Mouse (Mus musculus) hindbrain, embryonic 15.5 days (tissue): ENCODE measurements at regions not wholly inside any gene's neighbourhood (a gene's known extent, or its start where the extent isn't known, plus 50 kb on each side); places are given as distances from the start of the nearest gene placed in this dataset.

ENCODE experiments used
- ATAC-seq: fragments of 200-750 bp; cut with Nextera tagmentation; 2 replicates; pipeline ENCODE4 v1.8.0; 2017; ENCODE audit warnings: low read depth, moderate number of reproducible peaks, moderate TSS enrichment; ENCODE audit not compliant: low FRiP score
- H3K27ac ChIP-seq: fragments of 300-500 bp; sonication (generic); replicated peaks from 2 replicates; pipeline ENCODE4 v1.5.1; 2015; ENCODE audit warnings: mild to moderate bottlenecking, inconsistent platforms
- H3K27me3 ChIP-seq: fragments of 300-500 bp; sonication (generic); 2 replicates; pipeline ENCODE4 v1.6.1; 2015; ENCODE audit warnings: control low read depth, inconsistent platforms
- H3K36me3 ChIP-seq: fragments of 300-500 bp; sonication (generic); 2 replicates; pipeline ENCODE4 v1.6.1; 2015; ENCODE audit warnings: control low read depth, inconsistent platforms
- H3K4me1 ChIP-seq: fragments of 300-500 bp; sonication (generic); replicated peaks from 2 replicates; pipeline ENCODE4 v1.6.1; 2015; ENCODE audit warnings: control low read depth, inconsistent platforms
- H3K4me2 ChIP-seq: fragments of 300-500 bp; sonication (generic); 2 replicates; pipeline ENCODE4 v1.6.1; 2015; ENCODE audit warnings: moderate library complexity, mild to moderate bottlenecking, inconsistent platforms
- H3K4me3 ChIP-seq: fragments of 300-500 bp; sonication (generic); 2 replicates; pipeline ENCODE4 v1.5.1; 2015; ENCODE audit warnings: mild to moderate bottlenecking, inconsistent platforms
- H3K9ac ChIP-seq: fragments of 300-500 bp; sonication (generic); 2 replicates; pipeline ENCODE4 v1.6.1; 2015; ENCODE audit warnings: inconsistent platforms
- H3K9me3 ChIP-seq: fragments of 300-500 bp; sonication (generic); 2 replicates; pipeline ENCODE4 v1.6.1; 2016; ENCODE audit warnings: control low read depth, inconsistent platforms
- WGBS: fragments of 180-500 bp; shearing (Covaris S2); methylation state at CpG from one replicate; pipeline ENCODE4 v1.1.7; 2015; 5-methylcytosine and 5-hydroxymethylcytosine counted together

DNA sequence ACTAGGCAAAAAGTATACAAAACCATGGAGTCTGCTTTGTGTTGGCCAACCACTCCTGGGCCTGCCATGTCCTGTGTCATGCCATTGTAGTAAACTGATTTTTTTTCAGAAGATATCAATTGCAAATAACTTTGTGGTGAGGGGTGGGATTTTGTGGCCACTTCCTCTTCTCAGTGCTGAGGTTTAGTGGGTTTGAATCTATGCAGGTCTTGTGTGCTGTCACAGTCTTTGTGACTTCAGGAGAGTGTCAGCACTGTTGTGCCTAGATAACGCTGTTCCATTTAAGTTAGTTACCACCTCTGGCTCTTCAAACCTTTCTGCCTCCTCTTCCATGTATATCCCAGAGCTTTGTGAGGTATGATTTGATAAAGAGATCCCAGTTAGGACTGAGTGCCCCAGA, 216.3 kb upstream of the Lcorl start:
- no peaks in the 10 kb centered on the region for H3K27me3 ChIP-seq
- H3K9ac ChIP-seq = no peak overlapping the region
- no peak overlapping the region for H3K4me3 ChIP-seq
- H3K4me2 ChIP-seq = no peak overlapping the region
- H3K4me1 ChIP-seq = no peaks in the 10 kb centered on the region
- no peak overlapping the region for H3K27ac ChIP-seq
- ATAC-seq = no peak
- 97% methylated on average over 1 of the region's 1 CpGs for WGBS
- no peaks in the 10 kb centered on the region for H3K9me3 ChIP-seq
- H3K36me3 ChIP-seq = no peaks in the 10 kb centered on the region

- ATAC-seq = no peak
- Histone ChIP-seq H3K36me3 (no peaks in the 10 kb centered on the region), H3K27ac (no peak overlapping the region), H3K9me3 (no peaks in the 10 kb centered on the region), H3K27me3 (no peaks in the 10 kb centered on the region), H3K9ac (no peak overlapping the region), H3K4me2 (no peak overlapping the region), H3K4me3 (no peak overlapping the region), H3K4me1 (no peaks in the 10 kb centered on the region)
- 68% methylated on average over 4 of the region's 4 CpGs for WGBS
Observed at GRCm38 (mm10) chr5:46073136-46073535, 215.7 kb upstream of the Lcorl start.

DNA sequence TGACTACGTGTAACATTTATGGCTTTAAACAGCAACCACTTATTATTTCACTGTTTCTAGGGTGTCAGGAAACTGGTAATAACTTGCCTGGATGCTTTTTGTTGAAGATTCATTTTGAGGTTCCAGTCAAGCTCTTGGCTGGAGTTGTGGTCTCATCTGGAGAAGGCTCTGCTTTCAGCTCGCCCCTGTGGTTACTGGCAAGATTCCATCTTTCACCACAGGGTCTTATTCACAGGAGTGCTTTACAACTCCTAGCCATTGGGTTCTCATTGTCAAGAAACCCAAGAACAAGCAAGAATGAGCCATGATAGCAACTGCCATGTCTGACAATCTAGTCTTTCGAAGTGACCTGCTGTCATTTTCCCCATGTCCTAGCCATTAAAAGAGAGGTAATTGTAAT, 202.5 kb upstream of the Lcorl start:
- ATAC-seq = no peak
- Histone ChIP-seq H3K4me3 (no peak overlapping the region), H3K9me3 (no peaks in the 10 kb centered on the region), H3K27ac (no peak overlapping the region), H3K9ac (no peak overlapping the region), H3K36me3 (no peaks in the 10 kb centered on the region), H3K27me3 (no peaks in the 10 kb centered on the region), H3K4me1 (no peaks in the 10 kb centered on the region), H3K4me2 (no peak overlapping the region)
- 83% methylated on average over 3 of the region's 3 CpGs for WGBS

- Histone ChIP-seq H3K9me3 (no peaks in the 10 kb centered on the region), H3K4me3 (no peak overlapping the region), H3K27ac (no peak overlapping the region), H3K36me3 (no peaks in the 10 kb centered on the region), H3K27me3 (no peaks in the 10 kb centered on the region), H3K4me1 (0 out of 2 replicates have a peak, but pooled peaks cover 8% of the 10 kb centered on the region), H3K4me2 (no peak overlapping the region), H3K9ac (no peak overlapping the region)
- 92% methylated on average over 2 of the region's 2 CpGs for WGBS
- ATAC-seq = no peak
Observed at GRCm38 (mm10) chr5:46054850-46055249, 197.4 kb upstream of the Lcorl start.

- Histone ChIP-seq H3K4me2 (no peak overlapping the region), H3K4me3 (no peak overlapping the region), H3K36me3 (no peaks in the 10 kb centered on the region), H3K9me3 (no peaks in the 10 kb centered on the region), H3K9ac (no peak overlapping the region), H3K27me3 (no peaks in the 10 kb centered on the region), H3K4me1 (0 out of 2 replicates have a peak, but pooled peaks cover 4% of the 10 kb centered on the region), H3K27ac (peak overlapping the region; percentile 49; the same call in 1 of the 2 replicates)
- ATAC-seq = peak; percentile 80; the same call in 1 of the 2 replicates
- 42% methylated on average over 6 of the region's 6 CpGs for WGBS
Observed at GRCm38 (mm10) chr5:46042684-46043348, 185.4 kb upstream of the Lcorl start.

- Histone ChIP-seq H3K9me3 (no peaks in the 10 kb centered on the region), H3K9ac (no peak overlapping the region), H3K4me2 (no peak overlapping the region), H3K36me3 (no peaks in the 10 kb centered on the region), H3K4me1 (no peaks in the 10 kb centered on the region), H3K4me3 (no peak overlapping the region), H3K27ac (no peak overlapping the region), H3K27me3 (no peaks in the 10 kb centered on the region)
- WGBS = 45% methylated on average over 8 of the region's 8 CpGs
- peak; percentile 66 for ATAC-seq
Observed at GRCm38 (mm10) chr5:46033008-46033676, 175.7 kb upstream of the Lcorl start.

DNA sequence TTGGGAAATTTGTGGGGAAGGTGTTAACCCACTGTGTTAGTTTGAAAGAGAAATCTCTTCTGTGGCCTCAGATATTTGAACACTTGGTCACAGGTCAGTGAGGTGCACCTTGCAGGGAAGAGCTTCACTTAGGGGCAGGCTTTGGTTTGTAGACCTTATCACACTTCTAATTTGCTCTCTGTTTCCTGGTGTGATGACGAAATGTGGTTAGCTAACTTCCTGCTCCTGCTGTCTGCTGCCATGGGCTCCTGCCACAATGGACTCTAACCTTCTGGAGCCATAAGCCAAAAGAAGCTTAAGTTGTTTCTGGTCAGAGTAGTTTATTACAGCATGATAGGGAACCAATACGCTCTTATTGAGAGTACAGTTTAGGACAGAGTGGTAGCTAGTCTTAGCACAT, 174.8 kb upstream of the Lcorl start:
- Histone ChIP-seq H3K4me2 (no peak overlapping the region), H3K9ac (no peak overlapping the region), H3K4me3 (no peak overlapping the region), H3K9me3 (no peaks in the 10 kb centered on the region), H3K27ac (no peak overlapping the region), H3K27me3 (no peaks in the 10 kb centered on the region), H3K36me3 (no peaks in the 10 kb centered on the region), H3K4me1 (no peaks in the 10 kb centered on the region)
- WGBS = 87% methylated on average over 2 of the region's 2 CpGs
- ATAC-seq = no peak

DNA sequence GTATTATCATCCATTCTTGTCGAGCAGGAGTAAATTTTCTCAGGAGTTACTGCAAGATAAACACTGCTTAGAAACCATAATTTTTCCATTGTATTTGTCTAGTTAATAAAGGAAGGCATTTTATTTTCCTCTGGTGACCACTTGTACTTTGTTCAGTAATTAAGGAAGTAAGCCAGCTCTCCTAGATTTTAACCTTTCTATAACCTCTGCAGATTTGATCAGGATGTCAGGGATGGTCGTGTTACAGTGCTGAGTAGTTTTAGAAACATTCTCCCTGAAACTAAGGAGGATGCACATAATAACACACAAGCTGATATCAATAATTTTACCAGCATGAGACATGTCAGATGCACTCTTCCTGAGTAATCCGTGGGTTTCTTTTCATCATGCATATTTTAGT, 166.7 kb upstream of the Lcorl start:
- Histone ChIP-seq H3K9me3 (no peaks in the 10 kb centered on the region), H3K4me2 (no peak overlapping the region), H3K27me3 (no peaks in the 10 kb centered on the region), H3K4me3 (no peak overlapping the region), H3K4me1 (no peaks in the 10 kb centered on the region; the same call in 1 of the 2 replicates), H3K9ac (no peak overlapping the region), H3K27ac (no peak overlapping the region), H3K36me3 (no peaks in the 10 kb centered on the region)
- no peak for ATAC-seq
- 44% methylated on average over 3 of the region's 3 CpGs for WGBS

GRCm38 (mm10) chr5:46023456-46023855, 166.0 kb upstream of the Lcorl start:
- Histone ChIP-seq H3K27ac (no peak overlapping the region), H3K4me1 (no peaks in the 10 kb centered on the region; the same call in 1 of the 2 replicates), H3K9me3 (no peaks in the 10 kb centered on the region), H3K27me3 (no peaks in the 10 kb centered on the region), H3K36me3 (no peaks in the 10 kb centered on the region), H3K9ac (no peak overlapping the region), H3K4me3 (no peak overlapping the region), H3K4me2 (0 out of 2 replicates have a peak overlapping the region, but pooled peaks have one; percentile 27)
- WGBS = 52% methylated on average over 6 of the region's 6 CpGs
- ATAC-seq = no peak

- Histone ChIP-seq H3K4me2 (no peak overlapping the region), H3K36me3 (no peaks in the 10 kb centered on the region), H3K4me1 (no peaks in the 10 kb centered on the region; the same call in 1 of the 2 replicates), H3K9ac (no peak overlapping the region), H3K4me3 (no peak overlapping the region), H3K9me3 (no peaks in the 10 kb centered on the region), H3K27ac (no peak overlapping the region), H3K27me3 (no peaks in the 10 kb centered on the region)
- WGBS = 63% methylated on average over 7 of the region's 7 CpGs
- ATAC-seq = no peak
Observed at GRCm38 (mm10) chr5:46022047-46022422, 164.6 kb upstream of the Lcorl start.

DNA sequence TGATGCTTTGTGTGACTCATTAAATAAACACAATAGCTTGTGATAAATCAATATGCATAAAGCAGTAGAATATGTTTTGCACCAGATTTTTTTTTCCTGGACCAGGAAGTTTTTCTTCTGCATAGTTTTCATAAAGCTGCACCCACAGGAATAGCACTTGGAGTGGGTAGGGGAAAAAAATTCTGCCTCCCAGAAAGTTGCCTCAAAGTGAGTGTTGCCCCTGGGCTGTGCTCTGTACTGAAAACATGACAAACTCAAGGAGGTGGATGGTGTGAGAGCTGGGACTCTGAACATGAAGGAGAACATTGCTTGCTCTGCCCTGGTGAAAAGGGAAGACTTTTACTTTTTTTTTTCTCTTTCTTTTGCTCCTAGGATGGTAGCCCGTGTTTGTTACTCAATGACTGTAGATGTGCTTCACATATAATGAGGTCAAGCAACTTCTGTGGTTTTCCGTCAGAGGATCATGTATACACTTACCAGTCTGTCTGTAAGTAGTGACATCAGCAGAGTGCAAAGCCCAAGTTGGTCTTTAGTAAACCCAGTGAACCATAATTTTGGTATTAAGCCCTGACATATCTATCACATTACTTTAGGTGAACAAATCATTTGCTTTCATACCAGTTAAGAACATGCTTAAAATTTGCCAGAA, 164.1 kb upstream of the Lcorl start:
- Histone ChIP-seq H3K9ac (no peak overlapping the region), H3K4me3 (no peak overlapping the region), H3K4me1 (no peaks in the 10 kb centered on the region; the same call in 1 of the 2 replicates), H3K27ac (no peak overlapping the region), H3K27me3 (no peaks in the 10 kb centered on the region), H3K36me3 (no peaks in the 10 kb centered on the region), H3K4me2 (no peak overlapping the region), H3K9me3 (no peaks in the 10 kb centered on the region)
- no peak for ATAC-seq
- WGBS = 67% methylated on average over 2 of the region's 2 CpGs

DNA sequence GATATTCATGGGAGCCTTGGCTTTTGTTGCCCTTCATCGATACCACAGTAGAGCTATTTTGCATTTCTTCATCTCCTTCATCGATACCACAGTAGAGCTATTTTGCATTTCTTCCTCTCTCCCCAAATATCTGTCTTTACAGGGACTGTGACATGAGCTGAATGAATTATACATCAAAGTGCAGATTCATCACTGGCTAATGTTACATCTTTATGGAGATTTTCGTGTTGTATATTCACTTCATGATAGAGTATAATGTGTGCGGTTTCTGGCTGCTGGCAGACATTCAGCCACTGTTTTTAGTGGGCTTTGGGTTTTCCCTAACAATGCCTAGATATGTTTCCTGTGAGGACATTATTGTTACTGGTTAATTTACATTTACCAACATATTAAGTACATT, 162.8 kb upstream of the Lcorl start:
- Histone ChIP-seq H3K27me3 (no peaks in the 10 kb centered on the region), H3K4me3 (no peak overlapping the region), H3K27ac (no peak overlapping the region), H3K4me1 (no peaks in the 10 kb centered on the region; the same call in 1 of the 2 replicates), H3K9me3 (no peaks in the 10 kb centered on the region), H3K36me3 (no peaks in the 10 kb centered on the region), H3K4me2 (no peak overlapping the region), H3K9ac (no peak overlapping the region)
- 72% methylated on average over 4 of the region's 4 CpGs for WGBS
- ATAC-seq = no peak
